Mouse (Mus musculus): ENCODE measurements around the gene Pax6. TPM values are rescaled to one million over a fixed set of nuclear protein-coding genes. Genes with fewer than 3 reads are reported as not detected.

The Pax6 gene
- polyA plus RNA-seq, 1 experiment, result 0.35 TPM

DNA sequence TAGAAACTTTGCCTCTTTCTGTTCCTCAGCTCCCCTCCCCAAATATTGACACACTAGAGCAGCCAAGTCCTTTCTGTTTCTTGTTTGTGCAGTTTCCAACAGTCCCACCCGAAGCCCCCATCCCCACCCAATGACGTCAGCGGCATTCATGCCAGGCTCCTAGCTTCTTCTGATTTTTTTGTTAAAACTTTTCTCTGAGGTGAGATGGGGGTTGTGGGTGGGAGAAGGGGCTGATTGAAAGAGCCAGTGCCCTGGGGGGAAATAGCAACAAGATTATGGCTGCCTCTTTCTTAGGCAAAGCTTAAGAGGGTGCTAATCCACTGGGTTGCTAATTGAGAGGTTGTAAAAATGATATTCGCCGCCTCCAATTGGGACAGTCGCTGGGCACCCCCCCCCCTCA lies 4.4 kb downstream of the Pax6 start:
- Histone ChIP-seq H3K79me3 (ENCODE audit: low read depth) (no peaks in the 10 kb centered on the region), H3K4me3 (ENCODE audit: insufficient read depth, poor library complexity, severe bottlenecking) (no peak overlapping the region), H3ac (ENCODE audit: control insufficient read depth, insufficient read length, low read depth) (no peak overlapping the region), H3K79me2 (ENCODE audit: control insufficient read depth, insufficient read depth) (no peaks in the 10 kb centered on the region), H3K27me3 (ENCODE audit: control insufficient read depth, insufficient read depth, insufficient read length) (peaks cover 44% of the 10 kb centered on the region), H3K36me3 (ENCODE audit: control insufficient read depth, insufficient read depth) (no peaks in the 10 kb centered on the region)
- TF ChIP-seq CTCF (IDR thresholded peaks at IDR 0.05; ENCODE audit: control insufficient read depth, insufficient read depth, insufficient read length), result no peak
- TF ChIP-seq MYOD1 (IDR thresholded peaks at IDR 0.05; ENCODE audit: control insufficient read depth, insufficient read length, low read depth), result no peak
- TF ChIP-seq MYOG (IDR thresholded peaks at IDR 0.05; ENCODE audit: control insufficient read depth, extremely low read depth, insufficient read length), result no peak
- TF ChIP-seq CEBPB (IDR thresholded peaks at IDR 0.05; ENCODE audit: low read depth), result no peak
- TF ChIP-seq USF1 (IDR thresholded peaks at IDR 0.05; ENCODE audit: low read depth), result no peak
- TF ChIP-seq FOSL1 (IDR thresholded peaks at IDR 0.05; ENCODE audit: insufficient read depth, low read length, poor library complexity, severe bottlenecking), result no peak
- no peak for TF ChIP-seq MAX (IDR thresholded peaks at IDR 0.05)

DNA sequence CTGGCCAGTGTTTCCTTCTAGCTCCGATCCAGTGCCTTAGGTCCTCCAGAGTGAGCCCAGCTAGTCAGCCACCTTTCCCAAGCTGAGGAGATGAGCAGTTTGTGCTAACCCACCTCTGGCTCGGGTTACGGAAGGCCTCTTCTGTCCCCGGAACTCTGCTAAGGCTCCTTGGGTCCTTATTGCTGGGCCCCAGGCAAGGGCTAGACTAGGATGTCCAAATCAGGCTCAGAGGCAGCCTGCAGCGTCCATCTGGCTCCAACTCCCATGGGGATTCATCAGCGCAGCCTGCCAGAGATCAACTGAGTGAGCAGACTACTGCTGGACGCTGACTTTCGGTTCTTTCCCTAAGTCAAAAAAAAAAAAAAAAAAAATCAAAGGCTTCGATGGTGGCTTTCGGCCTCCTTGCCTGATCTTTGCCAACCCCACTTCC lies 4.9 kb downstream of the Pax6 start:
- Histone ChIP-seq H3K36me3 (ENCODE audit: control insufficient read depth, insufficient read depth) (no peaks in the 10 kb centered on the region), H3K27me3 (ENCODE audit: control insufficient read depth, insufficient read depth, insufficient read length) (peaks cover 38% of the 10 kb centered on the region)

DNA sequence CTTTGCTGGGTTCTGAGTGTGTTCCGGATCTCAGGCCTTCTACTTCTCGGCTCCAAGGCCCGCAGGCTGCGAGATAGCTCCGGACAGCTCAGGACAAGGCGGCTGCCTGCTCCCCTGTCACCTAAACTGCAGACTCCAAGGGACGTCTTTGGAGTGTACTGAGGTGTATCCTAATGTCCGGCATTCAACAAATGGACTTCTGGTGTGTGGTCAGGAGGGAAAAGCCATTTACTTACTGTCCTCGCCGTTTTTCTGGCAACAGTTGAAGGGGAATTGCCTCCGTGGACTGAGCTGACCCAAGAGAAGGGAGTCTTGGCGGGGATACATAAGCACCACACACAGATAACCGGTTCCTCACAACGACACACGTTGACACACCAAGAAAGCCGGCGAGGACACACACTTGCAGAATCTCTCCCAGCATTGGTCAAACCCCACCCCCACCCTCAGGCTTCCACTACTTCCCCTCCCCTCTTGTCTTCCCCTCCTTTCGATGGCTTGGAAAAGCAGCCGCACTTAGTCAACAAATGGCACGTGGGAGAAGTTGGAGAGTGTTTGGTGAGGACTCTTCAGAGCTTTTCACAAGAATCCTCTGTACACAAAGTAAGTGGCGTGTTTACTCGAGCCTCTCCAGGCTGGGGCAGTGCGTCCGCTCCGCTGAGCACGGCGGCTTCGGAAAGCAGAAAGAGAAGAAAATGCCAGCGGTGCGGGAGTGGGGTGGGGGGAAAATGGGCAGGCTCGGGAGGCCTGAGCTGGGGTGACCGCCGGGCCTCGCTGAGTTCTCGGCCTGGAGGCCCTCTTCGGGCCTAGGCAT lies 5.6 kb downstream of the Pax6 start:
- TF ChIP-seq USF1 (IDR thresholded peaks at IDR 0.05; ENCODE audit: low read depth) (no peak), MYOD1 (IDR thresholded peaks at IDR 0.05; ENCODE audit: control insufficient read depth, insufficient read length, low read depth) (no peak), CEBPB (IDR thresholded peaks at IDR 0.05; ENCODE audit: low read depth) (no peak), MAX (IDR thresholded peaks at IDR 0.05) (no peak), MYOG (IDR thresholded peaks at IDR 0.05; ENCODE audit: control insufficient read depth, extremely low read depth, insufficient read length) (no peak), CTCF (IDR thresholded peaks at IDR 0.05; ENCODE audit: control insufficient read depth, insufficient read depth, insufficient read length) (no peak), FOSL1 (IDR thresholded peaks at IDR 0.05; ENCODE audit: insufficient read depth, low read length, poor library complexity, severe bottlenecking) (no peak)
- Histone ChIP-seq H3K79me3 (ENCODE audit: low read depth) (no peaks in the 10 kb centered on the region), H3ac (ENCODE audit: control insufficient read depth, insufficient read length, low read depth) (no peak overlapping the region), H3K27me3 (ENCODE audit: control insufficient read depth, insufficient read depth, insufficient read length) (peaks cover 31% of the 10 kb centered on the region), H3K79me2 (ENCODE audit: control insufficient read depth, insufficient read depth) (no peaks in the 10 kb centered on the region), H3K4me3 (ENCODE audit: insufficient read depth, poor library complexity, severe bottlenecking) (no peak overlapping the region), H3K36me3 (ENCODE audit: control insufficient read depth, insufficient read depth) (no peaks in the 10 kb centered on the region)

More for the DNA sequence above, 4.9 kb downstream of the Pax6 start:
- no peak overlapping the region for H3K4me3 ChIP-seq (ENCODE audit: insufficient read depth, poor library complexity, severe bottlenecking)
- no peaks in the 10 kb centered on the region for H3K79me3 ChIP-seq (ENCODE audit: low read depth)
- no peak overlapping the region for H3ac ChIP-seq (ENCODE audit: control insufficient read depth, insufficient read length, low read depth)
- TF ChIP-seq MYOG (IDR thresholded peaks at IDR 0.05; ENCODE audit: control insufficient read depth, extremely low read depth, insufficient read length), result no peak
- TF ChIP-seq MAX (IDR thresholded peaks at IDR 0.05), result no peak
- no peak for TF ChIP-seq MYOD1 (IDR thresholded peaks at IDR 0.05; ENCODE audit: control insufficient read depth, insufficient read length, low read depth)
- TF ChIP-seq CTCF (IDR thresholded peaks at IDR 0.05; ENCODE audit: control insufficient read depth, insufficient read depth, insufficient read length), result no peak
- no peak for TF ChIP-seq USF1 (IDR thresholded peaks at IDR 0.05; ENCODE audit: low read depth)
- no peak for TF ChIP-seq FOSL1 (IDR thresholded peaks at IDR 0.05; ENCODE audit: insufficient read depth, low read length, poor library complexity, severe bottlenecking)
- TF ChIP-seq CEBPB (IDR thresholded peaks at IDR 0.05; ENCODE audit: low read depth), result no peak
- no peaks in the 10 kb centered on the region for H3K79me2 ChIP-seq (ENCODE audit: control insufficient read depth, insufficient read depth)

DNA sequence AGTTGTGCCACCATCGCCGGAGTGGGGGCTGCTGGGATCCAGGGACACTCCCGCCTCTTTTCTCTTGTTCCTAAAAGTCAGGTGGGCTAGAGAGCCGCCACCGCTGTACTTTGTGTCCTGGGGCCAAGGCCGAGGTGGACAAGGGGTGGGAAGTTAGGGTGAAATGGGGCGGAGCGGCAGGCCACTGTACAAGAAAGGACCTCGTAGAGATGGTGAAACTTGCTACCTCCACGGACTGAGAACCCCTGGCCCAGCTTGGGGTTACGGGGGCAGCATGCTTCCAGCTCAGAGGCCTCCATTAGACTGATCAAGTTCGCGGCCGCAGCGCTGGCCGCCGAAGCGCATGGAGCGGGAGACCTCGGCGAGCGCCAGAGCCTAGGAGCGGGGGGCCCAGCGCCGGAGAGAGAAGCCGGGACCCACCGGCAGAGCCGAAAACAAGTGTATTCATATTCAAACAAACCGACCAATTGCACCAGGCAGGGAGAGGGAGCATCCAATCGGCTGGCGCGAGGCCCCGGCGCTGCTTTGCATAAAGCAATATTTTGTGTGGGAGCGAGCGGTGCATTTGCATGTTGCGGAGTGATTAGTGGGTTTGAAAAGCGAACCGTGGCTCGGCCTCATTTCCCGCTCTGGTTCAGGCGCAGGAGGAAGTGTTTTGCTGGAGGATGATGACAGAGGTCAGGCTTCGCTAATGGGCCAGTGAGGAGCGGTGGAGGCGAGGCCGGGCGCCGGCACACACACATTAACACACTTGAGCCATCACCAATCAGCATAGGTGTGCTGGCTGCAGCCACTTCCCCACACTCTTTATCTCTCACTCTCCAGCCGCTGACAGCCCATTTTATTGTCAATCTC lies 6.4 kb downstream of the Pax6 start:
- Histone ChIP-seq H3K27me3 (ENCODE audit: control insufficient read depth, insufficient read depth, insufficient read length) (peaks cover 23% of the 10 kb centered on the region), H3K4me3 (ENCODE audit: insufficient read depth, poor library complexity, severe bottlenecking) (no peak overlapping the region), H3K79me3 (ENCODE audit: low read depth) (no peaks in the 10 kb centered on the region), H3K79me2 (ENCODE audit: control insufficient read depth, insufficient read depth) (no peaks in the 10 kb centered on the region), H3ac (ENCODE audit: control insufficient read depth, insufficient read length, low read depth) (no peak overlapping the region), H3K36me3 (ENCODE audit: control insufficient read depth, insufficient read depth) (no peaks in the 10 kb centered on the region)
- TF ChIP-seq USF1 (IDR thresholded peaks at IDR 0.05; ENCODE audit: low read depth) (no peak), MYOD1 (IDR thresholded peaks at IDR 0.05; ENCODE audit: control insufficient read depth, insufficient read length, low read depth) (no peak), CEBPB (IDR thresholded peaks at IDR 0.05; ENCODE audit: low read depth) (no peak), MYOG (IDR thresholded peaks at IDR 0.05; ENCODE audit: control insufficient read depth, extremely low read depth, insufficient read length) (no peak), FOSL1 (IDR thresholded peaks at IDR 0.05; ENCODE audit: insufficient read depth, low read length, poor library complexity, severe bottlenecking) (no peak), MAX (IDR thresholded peaks at IDR 0.05) (no peak), CTCF (IDR thresholded peaks at IDR 0.05; ENCODE audit: control insufficient read depth, insufficient read depth, insufficient read length) (no peak)

DNA sequence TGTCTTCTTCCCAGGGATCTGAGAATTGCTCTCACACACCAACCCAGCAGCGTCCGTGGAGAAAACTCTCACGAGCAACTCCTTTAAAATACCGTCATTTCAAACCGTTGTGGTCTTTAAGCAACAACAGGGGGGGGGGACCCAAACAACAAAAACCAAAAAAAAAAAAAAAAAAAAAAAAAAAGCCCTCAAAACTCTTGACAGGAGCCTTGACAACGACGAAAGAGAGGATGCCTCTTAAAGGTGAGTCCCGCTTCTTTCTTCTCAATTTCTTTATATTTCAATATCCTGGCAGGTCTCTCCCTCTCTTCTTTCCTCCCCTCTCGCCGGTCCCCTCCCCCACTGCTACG lies 7.0 kb downstream of the Pax6 start:
- TF ChIP-seq MAX (IDR thresholded peaks at IDR 0.05) (no peak), CEBPB (IDR thresholded peaks at IDR 0.05; ENCODE audit: low read depth) (no peak), FOSL1 (IDR thresholded peaks at IDR 0.05; ENCODE audit: insufficient read depth, low read length, poor library complexity, severe bottlenecking) (no peak), CTCF (IDR thresholded peaks at IDR 0.05; ENCODE audit: control insufficient read depth, insufficient read depth, insufficient read length) (no peak), USF1 (IDR thresholded peaks at IDR 0.05; ENCODE audit: low read depth) (no peak), MYOG (IDR thresholded peaks at IDR 0.05; ENCODE audit: control insufficient read depth, extremely low read depth, insufficient read length) (no peak), MYOD1 (IDR thresholded peaks at IDR 0.05; ENCODE audit: control insufficient read depth, insufficient read length, low read depth) (no peak)
- peaks cover 20% of the 10 kb centered on the region for H3K27me3 ChIP-seq (ENCODE audit: control insufficient read depth, insufficient read depth, insufficient read length)

More for the DNA sequence above, 7.0 kb downstream of the Pax6 start:
- no peaks in the 10 kb centered on the region for H3K79me3 ChIP-seq (ENCODE audit: low read depth)
- no peaks in the 10 kb centered on the region for H3K79me2 ChIP-seq (ENCODE audit: control insufficient read depth, insufficient read depth)
- H3K36me3 ChIP-seq (ENCODE audit: control insufficient read depth, insufficient read depth), result no peaks in the 10 kb centered on the region
- H3K4me3 ChIP-seq (ENCODE audit: insufficient read depth, poor library complexity, severe bottlenecking), result no peak overlapping the region
- H3ac ChIP-seq (ENCODE audit: control insufficient read depth, insufficient read length, low read depth), result peak overlapping the region; percentile 56

Data from C2C12 (cell line).